In the genomic region with DNA sequence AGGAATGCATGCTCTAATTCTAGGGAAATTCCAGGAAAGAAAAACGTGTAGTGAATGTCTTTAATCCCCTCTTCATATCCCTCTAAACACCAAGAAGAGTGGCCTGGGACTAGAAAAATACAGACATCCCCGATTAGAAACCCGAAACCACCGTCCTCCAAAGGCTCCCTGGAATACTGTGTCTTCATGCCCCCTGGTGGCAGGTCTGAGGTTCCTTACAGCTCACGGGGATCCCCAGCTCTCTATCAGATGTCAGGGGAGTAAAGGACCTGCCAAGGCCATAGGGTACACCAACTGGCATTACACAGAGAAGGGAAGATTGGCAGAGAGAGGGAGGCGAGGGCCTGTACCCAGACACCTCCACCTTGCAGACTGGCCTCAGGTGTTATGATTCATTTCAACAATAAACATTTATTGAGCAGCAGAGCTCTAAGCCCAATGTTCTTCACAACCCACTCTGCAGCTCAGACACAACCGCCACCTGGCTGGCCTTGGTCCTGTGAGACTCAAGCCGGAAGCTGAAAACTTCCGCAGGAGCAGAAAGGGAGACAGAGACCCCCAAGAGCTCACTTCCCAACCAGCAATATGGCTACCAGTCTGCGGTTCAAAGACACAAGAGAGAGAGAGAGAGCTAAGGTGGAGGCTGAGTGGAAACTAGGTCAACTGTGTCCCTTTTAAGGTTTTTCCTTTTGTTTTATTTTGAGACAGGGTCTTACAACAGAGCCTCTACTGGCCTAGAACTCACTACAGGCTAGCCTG, we compare ENCODE assay signal across 8 mouse cellular contexts. TPM values are rescaled to one million over a fixed set of nuclear protein-coding genes. Genes with fewer than 3 reads are reported as not detected.
A peak's percentile ranks its signal among the peaks of the same experiment; 100 is the strongest.
DNase-seq lines count a peak whose midpoint lies in the region; ATAC-seq and TF ChIP-seq lines count a peak whose summit lies in the region.

No protein-coding gene starts in this region.

- H3K4me3 ChIP-seq in bone marrow, adult 2 months (replicated peaks; ENCODE audit: control insufficient read depth, low read depth, low read length): no peak overlapping the region
- H3K4me3 ChIP-seq in forebrain, embryonic 13.5 days: no peak overlapping the region
- H3K4me3 ChIP-seq in hindbrain, embryonic 16.5 days (ENCODE audit: low read length): no peak overlapping the region
- no peak overlapping the region for H3K4me3 ChIP-seq in liver, embryonic 11.5 days (ENCODE audit: low read depth, low read length)

- WGBS in bone marrow, adult 2 months: 36% methylated on average over 10 of the region's 10 CpGs
- WGBS in forebrain, embryonic 13.5 days: 41% methylated on average over 10 of the region's 10 CpGs
- 45% methylated on average over 10 of the region's 10 CpGs for WGBS in hindbrain, embryonic 16.5 days
- 38% methylated on average over 10 of the region's 10 CpGs for WGBS in liver, embryonic 11.5 days

- no peak for ATAC-seq in CD4-positive, CD25-positive, alpha-beta regulatory T cell, adult 4 months
- peak; percentile 19; the same call in 1 of the 2 replicates for ATAC-seq in forebrain, embryonic 13.5 days
- 0 out of 2 replicates have a peak, but pooled peaks have one; percentile 18 for ATAC-seq in hindbrain, embryonic 16.5 days
- ATAC-seq in liver, embryonic 11.5 days (replicated peaks; ENCODE audit: low FRiP score): peak; percentile 61

- H3K4me2 ChIP-seq in forebrain, embryonic 13.5 days: no peak overlapping the region
- no peak overlapping the region for H3K4me2 ChIP-seq in hindbrain, embryonic 16.5 days (ENCODE audit: low read length)
- H3K4me2 ChIP-seq in liver, embryonic 11.5 days: no peak overlapping the region

- H3K36me3 ChIP-seq in forebrain, embryonic 13.5 days (ENCODE audit: poor library complexity, severe bottlenecking): no peaks in the 10 kb centered on the region
- H3K36me3 ChIP-seq in hindbrain, embryonic 16.5 days (ENCODE audit: control insufficient read depth, insufficient read depth, low read length): peaks cover 4% of the 10 kb centered on the region; the same call in 1 of the 2 replicates
- peaks cover 5% of the 10 kb centered on the region for H3K36me3 ChIP-seq in liver, embryonic 11.5 days (ENCODE audit: control insufficient read depth, insufficient read depth, low read length)

- no peak overlapping the region for H3K9ac ChIP-seq in forebrain, embryonic 13.5 days
- H3K9ac ChIP-seq in hindbrain, embryonic 16.5 days (ENCODE audit: low read depth, low read length): no peak overlapping the region
- no peak overlapping the region for H3K9ac ChIP-seq in liver, embryonic 11.5 days (ENCODE audit: low read depth, low read length)

- no peaks in the 10 kb centered on the region for H3K9me3 ChIP-seq in forebrain, embryonic 13.5 days (replicated peaks)
- no peaks in the 10 kb centered on the region for H3K9me3 ChIP-seq in hindbrain, embryonic 16.5 days (ENCODE audit: control insufficient read depth, low read length)
- H3K9me3 ChIP-seq in liver, embryonic 11.5 days (ENCODE audit: control insufficient read depth, low read length): no peaks in the 10 kb centered on the region

- DNase-seq in CD4-positive, CD25-positive, alpha-beta regulatory T cell, adult 2 months (ENCODE audit: low read depth, low spot score): peak; percentile 73
- peak; percentile 85 for DNase-seq in 3T3-L1 (ENCODE audit: low read depth, low spot score)
- no peak for DNase-seq in liver, embryonic 11.5 days (ENCODE audit: low spot score)
- DNase-seq in spleen, postnatal 36 days (ENCODE audit: low spot score in 2 of 2): peak; percentile 44 to 50

- no peak overlapping the region for H3K27ac ChIP-seq in bone marrow, adult 2 months (ENCODE audit: control insufficient read depth, insufficient read depth, low read depth, low read length, poor library complexity)
- H3K27ac ChIP-seq in forebrain, embryonic 13.5 days: no peak overlapping the region
- no peak overlapping the region for H3K27ac ChIP-seq in hindbrain, embryonic 16.5 days (ENCODE audit: low read depth, low read length)
- H3K27ac ChIP-seq in liver, embryonic 11.5 days (ENCODE audit: low read depth, low read length): no peak overlapping the region

- TF ChIP-seq CTCF in bone marrow, adult 2 months (IDR thresholded peaks at IDR 0.05; ENCODE audit: control insufficient read depth, insufficient read depth, low read length): peak; percentile 56

- H3K27me3 ChIP-seq in forebrain, embryonic 13.5 days: no peaks in the 10 kb centered on the region
- no peaks in the 10 kb centered on the region for H3K27me3 ChIP-seq in hindbrain, embryonic 16.5 days (replicated peaks; ENCODE audit: control insufficient read depth, insufficient read depth, low read length)
- peaks cover under 1% of the 10 kb centered on the region; the same call in 1 of the 2 replicates for H3K27me3 ChIP-seq in liver, embryonic 11.5 days (replicated peaks; ENCODE audit: control insufficient read depth, insufficient read depth, low read length)

- TF ChIP-seq POLR2A in bone marrow, adult 2 months (IDR thresholded peaks at IDR 0.05; ENCODE audit: borderline replicate concordance, control insufficient read depth, low read depth, low read length): no peak

- H3K4me1 ChIP-seq in bone marrow, adult 2 months (ENCODE audit: control insufficient read depth, insufficient read depth, low read length): no peaks in the 10 kb centered on the region
- H3K4me1 ChIP-seq in forebrain, embryonic 13.5 days: peaks cover 10% of the 10 kb centered on the region; the same call in 1 of the 2 replicates
- peaks cover 11% of the 10 kb centered on the region for H3K4me1 ChIP-seq in hindbrain, embryonic 16.5 days (ENCODE audit: control insufficient read depth, insufficient read depth, low read depth, low read length)
- peaks cover 12% of the 10 kb centered on the region for H3K4me1 ChIP-seq in liver, embryonic 11.5 days (replicated peaks; ENCODE audit: control insufficient read depth, insufficient read depth, low read length)

RNA-seq across cellular contexts. Expression of a gene that starts 6.4 kb away (rescaled TPM):
- polyA plus RNA-seq in CD4-positive, CD25-positive, alpha-beta regulatory T cell, adult 4 months (2017; shearing (Covaris generic)): not detected
- 0.45 and 3.9 TPM in 2 replicates for polyA plus RNA-seq in bone marrow, adult 2 months (2011; ENCODE audit: insufficient read depth, insufficient read length, low replicate concordance, missing spikeins)
- 10.9 and 12.3 TPM in 2 replicates for polyA plus RNA-seq in forebrain, embryonic 13.5 days (2015; fragmentation: Nextera tagmentation; extraction: Ambion mirVana)
- polyA plus RNA-seq in hindbrain, embryonic 16.5 days (2015; fragmentation: Nextera tagmentation; extraction: Ambion mirVana): 21.5 and 25.5 TPM in 2 replicates
- 24.5 and 25.8 TPM in 2 replicates for polyA plus RNA-seq in liver, embryonic 11.5 days (2014; fragmentation: Nextera tagmentation; extraction: Ambion mirVana)

RNA-seq across cellular contexts. Expression of a gene that starts 7.2 kb away (rescaled TPM):
- polyA plus RNA-seq in CD4-positive, CD25-positive, alpha-beta regulatory T cell, adult 4 months (2017; shearing (Covaris generic)): not detected
- polyA plus RNA-seq in bone marrow, adult 2 months (2011; ENCODE audit: insufficient read depth, insufficient read length, low replicate concordance, missing spikeins): 1.7 and 7.0 TPM in 2 replicates
- polyA plus RNA-seq in forebrain, embryonic 13.5 days (2015; fragmentation: Nextera tagmentation; extraction: Ambion mirVana): 15.5 and 16.3 TPM in 2 replicates
- 29.2 and 33.1 TPM in 2 replicates for polyA plus RNA-seq in hindbrain, embryonic 16.5 days (2015; fragmentation: Nextera tagmentation; extraction: Ambion mirVana)
- 39.9 and 43.2 TPM in 2 replicates for polyA plus RNA-seq in liver, embryonic 11.5 days (2014; fragmentation: Nextera tagmentation; extraction: Ambion mirVana)

RNA-seq across cellular contexts. Expression of a gene that starts 10.7 kb away (rescaled TPM):
- 1 to 10 TPM in 1 of 2 experiments, under 1 TPM in 1; 0.32 to 1.9 TPM for polyA plus RNA-seq in CD4-positive, CD25-positive, alpha-beta regulatory T cell, adult 4 months (2017; shearing (Covaris generic))
- polyA plus RNA-seq in bone marrow, adult 2 months (2011; ENCODE audit: insufficient read depth, insufficient read length, low replicate concordance, missing spikeins): 11.1 and 14.8 TPM in 2 replicates
- polyA plus RNA-seq in forebrain, embryonic 13.5 days (2015; fragmentation: Nextera tagmentation; extraction: Ambion mirVana): 37.1 and 42.8 TPM in 2 replicates
- 68.8 and 77.7 TPM in 2 replicates for polyA plus RNA-seq in hindbrain, embryonic 16.5 days (2015; fragmentation: Nextera tagmentation; extraction: Ambion mirVana)
- 38.8 and 41.6 TPM in 2 replicates for polyA plus RNA-seq in liver, embryonic 11.5 days (2014; fragmentation: Nextera tagmentation; extraction: Ambion mirVana)

RNA-seq across cellular contexts. Expression of a gene that starts 33.4 kb away (rescaled TPM):
- polyA plus RNA-seq in CD4-positive, CD25-positive, alpha-beta regulatory T cell, adult 4 months (2017; shearing (Covaris generic)): 100 to 1,000 TPM; 126 to 156 TPM
- polyA plus RNA-seq in bone marrow, adult 2 months (2011; ENCODE audit: insufficient read depth, insufficient read length, low replicate concordance, missing spikeins): 5.8 and 21.5 TPM in 2 replicates
- 105 and 114 TPM in 2 replicates for polyA plus RNA-seq in forebrain, embryonic 13.5 days (2015; fragmentation: Nextera tagmentation; extraction: Ambion mirVana)
- 127 TPM in 2 replicates for polyA plus RNA-seq in hindbrain, embryonic 16.5 days (2015; fragmentation: Nextera tagmentation; extraction: Ambion mirVana)
- polyA plus RNA-seq in liver, embryonic 11.5 days (2014; fragmentation: Nextera tagmentation; extraction: Ambion mirVana): 70.4 and 74.0 TPM in 2 replicates

RNA-seq across cellular contexts. Expression of a gene that starts 33.5 kb away (rescaled TPM):
- under 1 TPM; 0.16 to 0.65 TPM for polyA plus RNA-seq in CD4-positive, CD25-positive, alpha-beta regulatory T cell, adult 4 months (2017; shearing (Covaris generic))
- not detected in 2 replicates for polyA plus RNA-seq in bone marrow, adult 2 months (2011; ENCODE audit: insufficient read depth, insufficient read length, low replicate concordance, missing spikeins)
- 0.70 and 1.1 TPM in 2 replicates for polyA plus RNA-seq in forebrain, embryonic 13.5 days (2015; fragmentation: Nextera tagmentation; extraction: Ambion mirVana)
- 0.75 and 1.2 TPM in 2 replicates for polyA plus RNA-seq in hindbrain, embryonic 16.5 days (2015; fragmentation: Nextera tagmentation; extraction: Ambion mirVana)
- polyA plus RNA-seq in liver, embryonic 11.5 days (2014; fragmentation: Nextera tagmentation; extraction: Ambion mirVana): 0.31 and 0.36 TPM in 2 replicates
